Mouse (Mus musculus): ENCODE measurements around the gene Ppp1r9b. TPM values are rescaled to one million over a fixed set of nuclear protein-coding genes. Genes with fewer than 3 reads are reported as not detected.

Ppp1r9b gene
- polyA plus RNA-seq, 1 experiment from 2014 or later = 27.9 TPM

DNA sequence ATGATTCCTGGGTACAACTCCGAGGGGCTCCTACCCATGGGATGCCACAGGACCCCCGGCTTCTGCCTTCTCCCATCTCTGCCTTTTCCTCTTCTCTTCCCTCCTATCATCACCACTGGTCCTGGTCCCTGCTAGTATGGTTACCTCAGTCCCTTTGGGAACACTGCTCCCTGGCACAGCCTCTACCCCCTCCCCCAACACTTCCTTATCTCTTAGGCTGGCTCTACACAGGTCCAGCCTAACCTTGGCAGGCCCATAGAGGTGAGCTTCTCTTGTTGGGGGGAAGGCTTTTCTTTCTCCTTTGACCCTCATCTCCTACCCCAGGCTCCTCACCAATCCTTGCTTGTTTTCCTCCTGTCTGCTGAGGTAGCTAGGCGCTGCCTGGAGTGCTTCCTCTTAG is 24.6 kb downstream of the Ppp1r9b start:
- no peak for DNase-seq (ENCODE audit: low spot score)

DNA sequence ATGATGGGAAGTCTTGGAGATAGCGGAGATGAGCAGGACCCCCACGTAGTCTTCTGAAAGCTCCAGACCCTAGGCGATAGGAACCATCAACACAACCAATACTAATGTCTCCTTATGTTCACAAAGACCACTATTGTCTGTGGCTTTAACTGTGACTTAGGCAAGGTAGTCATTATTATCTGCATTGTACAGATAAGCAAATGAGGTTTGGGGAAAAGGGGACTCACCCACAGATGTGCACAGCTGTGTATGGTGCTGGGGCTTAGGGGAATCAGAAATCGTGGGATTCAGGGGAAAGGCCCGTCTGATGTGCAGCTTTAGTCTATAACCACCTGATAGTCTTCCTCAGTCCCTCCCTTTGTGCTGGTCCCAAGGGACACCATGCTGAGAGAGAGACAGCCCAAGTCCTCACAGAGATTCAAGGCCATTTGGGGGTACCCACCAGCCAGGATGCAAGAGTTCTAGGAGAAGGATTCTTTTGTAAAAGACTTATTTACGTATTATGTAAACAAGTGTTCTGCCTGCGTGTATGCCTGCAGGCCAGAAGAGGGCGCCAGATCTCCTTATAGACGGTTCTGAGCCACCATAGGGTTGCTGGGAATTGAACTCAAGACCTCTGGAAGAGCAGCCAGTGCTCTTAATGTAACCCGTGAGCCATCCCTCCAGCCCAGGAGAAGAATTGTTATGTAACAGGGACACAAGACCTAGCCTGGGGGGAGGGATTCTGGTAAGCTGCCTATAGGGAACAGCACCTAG is 31.6 kb downstream of the Ppp1r9b start:
- DNase-seq (ENCODE audit: low spot score) = no peak

DNA sequence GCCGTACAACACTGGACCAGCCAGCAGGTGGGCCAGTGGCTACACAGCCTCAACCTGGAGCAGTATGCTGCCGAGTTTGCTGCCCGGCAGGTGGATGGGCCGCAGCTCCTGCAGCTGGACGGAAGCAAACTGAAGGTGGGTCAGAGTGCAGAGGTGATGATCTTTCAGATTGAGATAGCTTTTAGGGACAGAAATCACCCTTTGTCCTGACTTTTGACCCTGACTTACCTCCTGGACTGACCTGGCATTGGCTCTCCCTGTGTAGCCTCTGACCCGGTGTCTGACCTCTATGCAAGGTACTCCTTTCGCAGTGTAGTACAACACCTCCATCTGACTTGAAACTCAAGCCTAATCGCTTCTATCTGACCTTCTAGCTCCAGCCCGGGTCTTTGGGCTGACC is 32.6 kb downstream of the Ppp1r9b start:
- no peak for DNase-seq (ENCODE audit: low spot score)

DNA sequence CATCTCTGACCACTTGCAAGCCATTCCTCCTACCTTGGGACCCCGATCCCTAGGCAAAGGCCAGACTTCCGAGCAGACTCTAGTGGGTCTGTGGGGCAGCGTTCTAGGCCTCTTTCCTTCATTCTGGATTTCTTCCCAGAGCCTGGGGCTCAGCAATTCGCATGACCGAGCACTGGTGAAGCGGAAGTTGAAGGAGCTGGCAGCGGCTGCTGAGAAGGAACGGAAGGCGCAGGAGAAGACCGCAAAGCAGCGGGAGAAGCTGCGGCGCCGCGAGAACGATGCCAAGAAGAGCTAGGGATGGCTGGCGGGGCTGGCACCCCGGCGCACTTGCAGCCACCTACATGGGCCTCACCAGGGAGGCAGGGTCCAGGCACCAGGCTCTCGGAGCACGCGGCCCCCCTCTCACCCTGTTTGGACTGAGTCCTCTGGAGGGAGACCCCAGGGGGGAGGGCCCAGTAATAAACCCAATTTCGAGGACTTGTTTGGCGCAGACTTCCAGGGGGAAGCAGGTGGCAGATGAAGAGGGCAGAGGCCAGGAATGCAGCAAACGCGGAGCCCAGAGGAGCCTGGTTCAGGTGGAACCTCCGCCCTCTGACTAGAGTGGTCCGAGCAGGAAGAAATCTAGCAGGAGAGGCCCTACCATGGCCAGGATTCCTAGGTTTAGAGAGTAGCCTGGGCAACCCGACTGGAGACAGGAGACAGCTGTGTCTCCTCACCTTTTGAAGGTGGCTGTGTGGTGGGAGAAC is 33.8 kb downstream of the Ppp1r9b start:
- DNase-seq (ENCODE audit: low spot score) = no peak

DNA sequence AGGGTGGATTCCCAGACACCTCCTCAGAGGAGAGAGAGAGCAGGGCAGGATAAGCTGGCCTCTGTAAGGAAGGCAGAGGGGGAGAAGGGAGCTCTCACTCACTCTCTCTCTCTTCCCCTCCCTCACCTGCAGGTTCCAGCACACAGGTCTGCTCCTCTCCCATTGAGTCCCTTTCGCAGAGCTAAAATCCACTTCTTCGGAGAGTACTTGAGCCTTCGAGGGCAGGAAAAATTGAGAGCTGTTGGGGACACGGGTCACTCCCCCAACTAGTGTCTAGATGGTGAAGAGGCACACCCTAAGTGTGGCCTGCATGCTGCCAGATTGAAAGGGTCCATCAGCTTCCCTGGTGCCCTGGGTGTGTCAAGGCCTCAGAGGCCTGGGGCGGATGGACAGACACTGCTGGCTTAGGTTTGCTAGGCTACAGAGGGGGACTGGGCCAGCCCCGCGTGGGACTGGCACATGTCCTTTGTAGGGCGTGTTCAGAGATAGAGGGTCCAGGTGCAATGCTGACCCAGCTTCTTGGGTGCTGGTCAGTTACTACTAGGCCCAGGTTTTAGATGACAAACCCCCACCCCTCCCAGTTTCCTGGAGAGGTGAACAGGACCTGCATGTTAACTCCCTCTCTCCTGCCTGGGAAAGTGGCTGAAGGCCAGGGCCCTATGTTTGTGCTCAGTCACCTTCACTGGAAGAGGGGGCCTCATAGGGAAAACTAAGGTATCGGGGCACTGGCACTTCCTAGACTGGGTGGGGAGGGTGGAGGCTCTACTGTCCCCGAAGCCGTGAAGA is 34.6 kb downstream of the Ppp1r9b start:
- DNase-seq (ENCODE audit: low spot score) = no peak

DNA sequence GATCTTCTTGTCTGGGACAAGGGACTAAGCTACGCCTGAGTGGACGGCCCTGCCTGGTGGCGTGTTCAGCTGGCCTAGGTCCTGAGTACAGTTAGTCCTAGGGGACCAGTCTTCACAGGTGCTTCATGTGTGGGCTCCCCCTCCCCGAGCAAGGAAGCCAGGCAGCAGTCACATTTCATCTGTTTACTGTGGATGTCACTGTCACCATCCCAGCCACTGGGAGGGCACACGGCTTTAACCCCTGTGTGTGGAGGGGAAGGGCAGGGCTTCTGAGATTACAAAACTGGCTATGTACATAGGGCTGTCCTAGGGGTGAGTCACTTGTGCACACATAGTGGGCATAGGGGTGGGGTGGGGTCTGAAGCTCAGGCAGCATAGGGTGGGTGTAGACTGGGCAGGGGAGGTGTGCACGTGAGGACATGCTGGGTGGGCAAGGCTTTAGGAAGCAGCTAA is 35.3 kb downstream of the Ppp1r9b start:
- no peak for DNase-seq (ENCODE audit: low spot score)

DNA sequence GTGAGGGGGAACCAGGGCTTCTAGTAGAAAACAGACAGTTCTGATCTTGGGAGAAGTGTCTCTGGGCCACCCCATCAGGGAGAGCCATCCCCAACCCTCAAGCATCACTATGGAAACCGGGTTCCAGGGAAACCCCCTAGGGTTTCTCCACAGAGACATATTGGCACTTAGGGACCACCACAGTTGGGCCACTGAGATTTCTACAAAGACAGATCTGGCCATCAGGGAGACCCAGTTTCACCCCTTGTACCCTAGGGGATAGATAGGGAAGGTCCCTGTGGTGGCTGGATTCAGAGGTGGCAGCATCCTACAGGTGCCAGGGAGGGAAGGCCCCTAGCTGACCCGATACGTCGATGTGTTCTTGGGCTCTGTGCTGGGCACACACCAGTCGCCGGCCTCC is 36.0 kb downstream of the Ppp1r9b start:
- DNase-seq (ENCODE audit: low spot score) = no peak

DNA sequence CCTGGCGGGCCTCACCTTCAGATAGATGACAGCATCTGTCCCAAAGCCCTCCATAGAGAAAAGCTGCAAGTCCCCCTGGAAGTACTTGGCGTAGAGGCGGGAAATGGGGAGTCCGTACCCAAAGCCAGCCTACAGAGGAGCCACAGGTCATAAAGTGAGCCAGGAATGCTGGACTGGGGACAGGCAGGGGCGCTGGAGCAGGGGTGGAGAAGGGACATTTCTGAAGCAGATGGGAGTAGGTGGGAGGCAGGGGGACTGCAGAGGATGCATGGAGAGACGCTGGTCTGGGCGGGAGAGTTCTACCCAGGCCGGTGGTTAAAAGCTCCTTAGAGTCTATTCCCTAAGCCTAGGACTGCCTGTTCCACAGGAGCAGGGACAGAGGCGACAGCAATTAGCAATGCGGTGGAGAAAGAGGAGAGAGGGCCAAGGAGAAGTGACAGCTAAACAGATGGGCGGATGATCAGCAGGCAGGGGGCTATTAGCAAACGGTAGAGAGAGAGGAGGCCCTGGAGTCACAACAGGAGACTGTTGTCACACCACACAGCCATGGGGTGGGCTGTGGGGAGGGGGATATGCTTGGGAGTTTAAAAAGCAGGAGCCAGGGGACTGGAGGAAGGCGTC is 37.1 kb downstream of the Ppp1r9b start:
- no peak for DNase-seq (ENCODE audit: low spot score)

DNA sequence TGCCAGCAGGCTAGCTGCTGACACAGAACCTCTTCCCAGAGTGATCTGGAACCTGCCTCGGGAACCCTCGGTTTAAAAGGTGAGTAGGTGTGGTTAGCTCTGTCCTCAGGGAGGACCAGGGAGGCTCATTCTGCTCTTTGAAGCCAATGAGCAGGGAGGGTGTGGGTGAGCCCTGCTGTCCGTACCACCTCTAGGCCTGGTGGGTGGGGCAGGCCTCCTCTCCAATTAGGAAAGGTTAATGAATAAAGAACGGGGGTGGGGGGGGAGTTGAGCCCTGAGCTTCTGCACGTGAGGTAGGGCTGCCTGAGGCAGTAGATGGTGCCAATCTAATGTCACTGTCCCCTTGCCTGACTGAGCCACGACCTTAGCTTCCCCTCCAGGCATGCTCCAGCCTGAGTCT is 42.1 kb downstream of the Ppp1r9b start:
- DNase-seq (ENCODE audit: low spot score) = no peak

DNA sequence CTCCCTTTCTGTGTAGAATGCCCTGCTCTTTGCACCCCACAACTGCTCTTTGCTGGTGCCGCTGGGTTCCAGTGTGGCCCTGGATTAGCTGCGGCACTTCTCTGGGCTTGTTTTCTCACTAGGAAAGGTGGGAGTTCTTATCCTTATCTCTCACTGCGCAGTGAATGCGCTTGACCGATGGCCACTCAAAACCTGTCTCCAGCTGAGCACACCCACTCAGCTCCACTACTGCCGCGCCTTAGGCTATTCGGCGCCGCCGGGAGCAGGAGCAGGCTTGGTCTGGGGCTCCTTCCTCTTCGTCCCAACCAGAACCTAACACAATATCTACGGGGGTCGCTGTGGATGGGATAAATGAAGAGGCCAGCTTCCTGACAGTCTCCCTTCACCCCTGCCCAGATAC is 42.8 kb downstream of the Ppp1r9b start:
- DNase-seq (ENCODE audit: low spot score) = no peak

DNA sequence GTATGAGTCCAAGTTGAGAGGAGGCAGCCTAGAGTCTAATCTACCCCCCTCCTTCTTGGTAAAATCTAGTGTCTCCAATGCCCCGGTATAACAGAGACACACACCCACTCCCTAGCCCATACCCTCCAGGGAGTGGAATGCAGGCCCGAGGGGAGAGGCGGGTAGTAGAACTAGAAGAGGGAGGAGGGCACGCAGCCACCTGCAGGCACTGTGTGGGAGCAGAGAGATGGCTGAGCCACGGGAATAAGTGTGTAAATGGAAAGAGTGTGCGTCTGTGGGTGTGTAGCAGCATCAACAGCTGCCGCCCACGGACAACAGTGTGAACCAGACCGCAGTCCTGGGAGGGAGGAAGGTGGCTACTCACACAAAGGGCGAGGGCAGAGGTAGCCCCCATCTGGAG is 44.1 kb downstream of the Ppp1r9b start:
- no peak for DNase-seq (ENCODE audit: low spot score)

DNA sequence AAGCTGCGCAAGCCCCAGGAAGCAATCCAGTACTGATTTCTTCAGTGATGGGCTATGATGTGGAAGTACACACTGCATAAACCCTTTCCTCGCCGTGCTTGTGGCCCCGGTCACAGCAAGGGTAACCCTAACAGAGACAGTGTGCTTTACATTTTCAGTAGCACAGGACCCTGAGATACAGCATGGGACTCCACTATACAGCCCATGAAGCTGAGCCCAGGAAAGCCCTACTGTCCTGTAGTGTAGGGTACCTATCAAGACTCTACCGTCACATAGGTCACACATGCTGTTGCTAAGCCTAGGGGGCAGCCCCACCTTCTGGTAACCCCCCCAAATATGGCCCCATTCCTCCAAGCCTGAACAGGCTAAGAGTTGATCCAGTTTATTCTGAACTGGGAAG is 45.7 kb downstream of the Ppp1r9b start:
- no peak for DNase-seq (ENCODE audit: low spot score)

DNA sequence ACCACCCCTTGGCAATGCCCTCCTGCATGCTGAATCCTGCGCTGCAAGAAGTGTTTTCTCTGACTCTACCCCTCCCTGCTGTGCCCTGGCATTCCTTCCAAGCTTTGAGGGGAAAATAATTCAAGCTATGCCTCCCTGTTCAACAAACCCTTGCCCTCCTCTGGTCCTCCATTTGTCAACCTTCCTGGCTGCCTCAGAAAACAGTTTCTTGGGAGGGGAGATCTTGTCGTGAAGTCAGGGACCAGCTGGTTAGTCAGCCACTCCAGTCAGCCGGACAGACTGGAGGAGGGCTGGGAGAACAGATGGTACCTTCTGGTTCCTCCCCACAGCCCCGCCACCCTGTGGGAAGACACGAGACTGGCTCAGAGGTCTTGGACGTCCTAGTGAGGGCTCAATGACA is 46.5 kb downstream of the Ppp1r9b start:
- DNase-seq (ENCODE audit: low spot score) = no peak

DNA sequence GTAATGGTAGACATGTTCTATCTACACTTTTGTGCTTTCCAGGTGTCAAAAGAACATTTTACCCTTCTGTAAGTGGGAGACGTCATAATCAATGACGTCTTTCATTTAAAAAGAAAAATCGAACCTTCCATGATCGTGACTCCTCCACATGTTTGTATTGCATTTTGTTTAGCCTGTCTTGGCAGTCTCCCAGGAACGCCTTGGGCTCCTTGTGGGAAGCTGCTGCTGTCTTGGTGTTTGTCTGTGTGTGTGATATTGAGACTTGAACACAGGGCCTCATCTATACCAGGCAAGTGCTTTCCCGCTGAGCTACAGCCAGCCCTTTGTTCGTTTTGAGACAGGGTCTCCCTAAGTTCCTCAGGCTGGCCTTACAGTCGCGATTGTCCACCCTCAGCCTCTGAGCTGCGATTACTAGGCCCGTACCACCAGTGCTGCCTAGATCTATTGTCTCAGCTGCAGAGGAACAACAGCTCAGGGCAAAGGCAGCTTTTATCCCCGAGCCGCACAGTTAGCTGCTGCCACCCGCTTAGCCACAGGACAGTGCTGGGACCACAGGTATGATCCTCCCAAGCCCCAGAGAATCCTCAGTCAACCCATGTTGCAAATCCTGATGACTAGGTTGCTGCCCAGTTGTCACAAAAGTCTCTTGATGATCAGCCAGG is 47.5 kb downstream of the Ppp1r9b start:
- no peak for DNase-seq (ENCODE audit: low spot score)

DNA sequence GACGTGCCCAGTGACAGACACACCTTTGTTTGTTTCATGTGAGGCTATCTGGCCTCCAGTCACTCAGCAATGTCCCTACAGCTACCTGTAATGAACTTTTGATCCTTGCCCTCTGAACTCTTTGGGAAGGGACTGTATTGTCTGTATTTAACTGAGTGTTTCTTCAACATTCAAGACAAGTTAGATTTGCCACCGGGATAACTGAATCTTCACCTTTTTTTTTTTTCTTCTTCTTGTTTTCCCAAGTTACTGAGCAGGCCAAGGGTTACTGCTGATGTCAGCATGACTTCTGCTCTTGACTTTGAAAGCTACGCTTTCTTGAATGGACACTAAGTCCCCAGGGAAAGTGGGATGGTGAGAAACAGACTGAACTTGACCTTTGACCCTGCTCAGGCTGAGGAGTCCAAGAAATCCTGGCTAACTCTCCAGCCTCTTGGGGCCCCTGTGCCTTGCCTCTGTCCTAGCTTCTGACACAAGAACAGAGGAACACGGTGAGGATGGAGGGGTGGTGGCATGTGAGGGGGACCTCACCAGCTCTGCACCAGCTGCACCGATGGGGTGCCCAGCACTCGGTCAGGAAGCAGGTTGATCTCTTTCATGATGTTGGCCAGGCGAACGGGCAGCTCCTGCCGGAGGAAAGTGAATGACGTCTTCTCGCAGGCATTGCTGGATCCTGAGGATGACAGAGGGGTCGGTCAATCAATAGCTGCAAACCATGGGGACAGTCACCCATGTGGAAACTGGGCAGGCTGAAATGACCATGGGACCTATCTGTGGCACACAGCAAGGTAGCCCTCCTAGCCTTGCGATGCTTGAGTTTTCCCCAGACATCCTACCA is 48.2 kb downstream of the Ppp1r9b start:
- no peak for DNase-seq (ENCODE audit: low spot score)

DNA sequence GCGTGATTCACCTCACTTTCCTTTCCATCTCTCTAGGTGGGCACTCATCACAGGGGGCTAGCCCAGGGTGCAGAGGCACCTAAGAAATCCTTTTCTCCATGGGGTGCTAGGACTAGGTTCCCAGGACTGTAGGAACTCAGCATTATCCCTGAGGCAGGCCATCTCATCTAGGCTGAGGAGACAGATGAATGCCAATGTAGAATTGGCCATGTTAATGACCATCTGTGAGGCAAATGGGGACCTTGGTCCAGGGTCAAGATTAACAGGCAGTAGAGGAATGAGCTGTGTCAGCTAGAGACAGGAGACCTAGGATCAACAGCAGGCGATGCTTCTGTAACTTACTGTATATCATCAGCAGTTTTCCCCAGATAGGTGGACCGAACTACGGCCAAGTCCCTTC is 48.9 kb downstream of the Ppp1r9b start:
- DNase-seq (ENCODE audit: low spot score) = no peak

DNA sequence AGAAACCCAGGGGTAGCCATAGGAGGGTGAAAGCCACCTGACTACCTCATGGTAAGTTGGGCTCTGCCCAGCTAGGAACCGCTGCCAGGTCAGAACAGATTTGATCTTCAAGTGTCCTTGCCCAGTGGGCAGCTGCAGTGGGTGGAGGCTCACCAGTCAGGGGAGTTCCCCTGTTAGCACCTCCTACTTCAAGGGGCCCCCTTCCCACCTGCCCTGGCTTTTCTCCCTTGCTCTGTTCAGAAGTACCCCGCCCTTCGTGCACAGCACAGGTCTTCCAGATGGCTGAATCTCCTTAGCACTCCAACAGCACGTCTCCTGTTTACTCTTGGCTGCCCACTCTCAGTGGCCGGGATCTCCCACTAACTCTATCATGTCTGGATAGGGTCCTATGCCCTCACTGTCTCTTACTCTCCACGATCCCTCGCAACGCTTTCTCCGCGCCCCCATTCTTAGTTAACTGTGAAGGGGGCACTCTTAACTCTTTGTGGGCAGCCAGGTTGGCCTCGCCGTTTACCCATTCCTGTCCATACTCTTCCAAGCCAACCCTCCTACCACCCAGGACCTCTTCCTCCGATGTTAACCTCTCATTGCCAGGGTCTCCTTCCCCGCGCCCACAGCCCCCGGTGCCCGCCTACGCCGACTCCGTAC is 49.8 kb downstream of the Ppp1r9b start:
- DNase-seq (ENCODE audit: low spot score) = peak; percentile 46

DNA sequence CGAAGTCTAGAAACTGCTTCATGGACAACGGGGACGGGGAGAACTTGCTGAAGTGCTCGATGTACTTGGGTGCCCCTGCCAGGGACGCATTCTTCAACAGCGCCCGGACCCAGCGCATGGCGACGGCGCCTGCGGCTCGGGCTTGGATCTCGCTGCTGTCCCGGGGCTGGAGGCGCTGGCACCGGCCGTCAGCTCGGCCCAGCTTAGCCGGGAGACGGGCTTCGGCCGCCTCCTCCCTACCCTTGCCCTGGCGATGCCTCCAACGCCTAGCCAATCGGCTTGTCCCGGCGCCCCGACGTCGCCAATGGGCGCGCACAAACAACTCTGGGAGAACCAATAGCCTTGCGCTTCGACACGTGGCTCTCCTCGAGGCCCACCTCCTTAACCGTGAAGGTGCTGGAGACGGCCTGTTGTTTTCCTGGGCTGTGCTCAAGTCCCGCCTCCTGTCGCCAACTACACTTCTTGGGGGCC is 50.3 kb downstream of the Ppp1r9b start, which contains the start of gene Pdk2:
TSS of gene Pdk2 (minus strand) at position 216 of the 471 bp plus-strand sequence.
- DNase-seq (ENCODE audit: low spot score) = peak; percentile 95

DNA sequence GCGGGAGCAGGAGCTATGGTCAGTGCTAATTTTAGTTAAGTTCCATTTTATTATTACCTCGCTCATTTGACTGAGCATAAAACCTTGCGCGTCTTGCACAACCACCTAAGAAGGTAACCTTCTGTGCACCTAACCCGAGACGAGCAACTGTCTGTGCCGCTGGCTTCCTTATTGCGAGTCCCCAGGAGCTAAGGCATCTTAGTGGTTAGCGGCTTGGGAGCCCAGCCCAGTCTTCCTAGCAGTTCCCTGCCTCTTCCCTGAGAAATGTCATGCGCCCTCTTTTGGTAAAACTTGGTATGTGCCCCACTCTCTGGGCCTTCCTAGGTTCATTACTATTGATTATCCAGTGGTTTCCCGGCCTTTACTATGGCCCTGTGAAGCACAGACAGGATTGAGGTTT is 51.3 kb downstream of the Ppp1r9b start:
- DNase-seq (ENCODE audit: low spot score) = peak; percentile 62
